Mouse (Mus musculus) intestine, embryonic 14.5 days (tissue): ENCODE results near the gene Mdc1. TPM values are rescaled to one million over a fixed set of nuclear protein-coding genes. Genes with fewer than 3 reads are reported as not detected.

Experiments
- ATAC-seq: fragments of 200-750 bp; cut with Nextera tagmentation; replicated peaks from 2 replicates; pipeline ENCODE4 v1.8.0; 2017; ENCODE audit warnings: low read depth, moderate number of reproducible peaks, moderate TSS enrichment, moderate library complexity; ENCODE audit not compliant: low FRiP score, low TSS enrichment
- DNase-seq: peaks from one replicate; pipeline ENCODE4 v3.0.0-alpha.2; 2018; ENCODE audit warnings: low spot score
- H3K27ac ChIP-seq: fragments of 300-500 bp; sonication (generic); 2 replicates; pipeline ENCODE4 v1.5.1; 2014; ENCODE audit warnings: low read depth, mild to moderate bottlenecking, control low read depth
- H3K27me3 ChIP-seq: fragments of 300-500 bp; sonication (generic); replicated peaks from 2 replicates; pipeline ENCODE4 v1.6.1; 2014; ENCODE audit warnings: low read length, control low read depth; ENCODE audit not compliant: control insufficient read depth, insufficient read depth
- H3K36me3 ChIP-seq: fragments of 300-500 bp; sonication (generic); 2 replicates; pipeline ENCODE4 v1.6.1; 2014; ENCODE audit warnings: low read length, control low read depth; ENCODE audit not compliant: control insufficient read depth, insufficient read depth
- H3K4me1 ChIP-seq: fragments of 300-500 bp; sonication (generic); replicated peaks from 2 replicates; pipeline ENCODE4 v1.6.1; 2014; ENCODE audit warnings: low read length, control low read depth, mixed read lengths; ENCODE audit not compliant: control insufficient read depth, insufficient read depth
- H3K4me2 ChIP-seq: fragments of 300-500 bp; sonication (generic); 2 replicates; pipeline ENCODE4 v1.6.1; 2014; ENCODE audit warnings: low read length
- H3K4me3 ChIP-seq: fragments of 300-500 bp; sonication (generic); 2 replicates; pipeline ENCODE4 v1.5.1; 2014; ENCODE audit warnings: low read depth, low read length, control low read depth, mixed read lengths
- H3K9ac ChIP-seq: fragments of 300-500 bp; sonication (generic); 2 replicates; pipeline ENCODE4 v1.6.1; 2014; ENCODE audit warnings: mild to moderate bottlenecking, low read length
- H3K9me3 ChIP-seq: fragments of 300-500 bp; sonication (generic); 2 replicates; pipeline ENCODE4 v1.6.1; 2016; ENCODE audit warnings: low read length, control low read depth; ENCODE audit not compliant: control insufficient read depth
- WGBS: fragments of 180-500 bp; shearing (Covaris S2); extraction: QIAGEN DNeasy Blood & Tissue Kit; methylation state at CpG from one replicate; pipeline ENCODE4 v1.1.7; 2014; 5-methylcytosine and 5-hydroxymethylcytosine counted together
- polyA plus RNA-seq: library from polyadenylated mRNA; unstranded; fragments of >200 nt; fragmentation: Nextera tagmentation; extraction: Ambion mirVana; gene quantifications from 2 replicates; pipeline ENCODE4 v1.2.1, GENCODE M21; 2014

The Mdc1 gene
- polyA plus RNA-seq, 1 experiment from 2014 or later = 16.6 TPM

- no peak overlapping the region for H3K27ac ChIP-seq
- H3K4me2 ChIP-seq = no peak overlapping the region
- no peak overlapping the region for H3K9ac ChIP-seq
- peaks cover 10% of the 10 kb centered on the region for H3K4me1 ChIP-seq
- no peak overlapping the region for H3K4me3 ChIP-seq
- no peak for ATAC-seq
- no peaks in the 10 kb centered on the region for H3K9me3 ChIP-seq
- DNase-seq = no peak
- no peaks in the 10 kb centered on the region for H3K27me3 ChIP-seq
- WGBS = 90% methylated on average over 11 of the region's 11 CpGs
- no peaks in the 10 kb centered on the region for H3K36me3 ChIP-seq
Observed at GRCm38 (mm10) chr17:35809395-35809794, 31.9 kb upstream of the Mdc1 start.

- ATAC-seq = no peak
- no peak overlapping the region for H3K4me3 ChIP-seq
- whole genome bisulfite sequencing = 80% methylated on average over 5 of the region's 5 CpGs
Observed at GRCm38 (mm10) chr17:35810900-35811648, 30.2 kb upstream of the Mdc1 start.

DNA sequence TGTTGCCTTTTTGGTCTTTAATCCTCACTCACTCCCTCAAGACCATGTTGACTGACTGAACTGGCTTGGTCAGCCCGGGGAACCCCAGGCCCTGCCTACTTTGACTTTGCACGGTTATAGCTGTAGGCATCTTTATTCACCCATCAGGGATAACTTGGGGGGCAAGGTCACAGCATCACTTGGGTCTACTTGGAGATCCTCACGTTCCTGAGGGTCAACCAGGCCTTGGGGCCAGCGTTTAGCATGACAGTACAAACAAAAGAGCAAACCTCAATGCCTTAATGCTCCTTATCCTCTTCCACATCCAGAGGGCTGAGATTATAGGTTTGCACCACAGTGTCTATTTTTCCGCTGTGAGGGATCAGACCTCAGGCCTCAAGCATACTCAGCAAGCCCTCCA lies 29.0 kb upstream of the Mdc1 start:
- no peaks in the 10 kb centered on the region for H3K27me3 ChIP-seq
- H3K27ac ChIP-seq = peak overlapping the region; percentile 72; the same call in 1 of the 2 replicates
- DNase-seq (no peak), ATAC-seq (no peak)
- H3K4me1 ChIP-seq = peaks cover 28% of the 10 kb centered on the region
- H3K9me3 ChIP-seq = no peaks in the 10 kb centered on the region
- no peaks in the 10 kb centered on the region for H3K36me3 ChIP-seq
- 80% methylated on average over 5 of the region's 5 CpGs for WGBS
- H3K4me2 ChIP-seq = no peak overlapping the region
- no peak overlapping the region for H3K4me3 ChIP-seq
- H3K9ac ChIP-seq = no peak overlapping the region

More at GRCm38 (mm10) chr17:35810900-35811648, 30.2 kb upstream of the Mdc1 start:
- H3K4me2 ChIP-seq = no peak overlapping the region
- no peaks in the 10 kb centered on the region for H3K36me3 ChIP-seq
- no peak overlapping the region for H3K9ac ChIP-seq
- H3K27me3 ChIP-seq = no peaks in the 10 kb centered on the region
- no peaks in the 10 kb centered on the region for H3K9me3 ChIP-seq
- H3K27ac ChIP-seq = no peak overlapping the region
- peaks cover 18% of the 10 kb centered on the region for H3K4me1 ChIP-seq
- DNase-seq = no peak

- no peak overlapping the region for H3K9ac ChIP-seq
- no peak for DNase-seq
- WGBS = 62% methylated on average over 6 of the region's 6 CpGs
- H3K4me2 ChIP-seq = no peak overlapping the region
- H3K4me1 ChIP-seq = peaks cover 31% of the 10 kb centered on the region
- no peak; the same call in 1 of the 2 replicates for ATAC-seq
- H3K36me3 ChIP-seq = no peaks in the 10 kb centered on the region
- H3K27me3 ChIP-seq = no peaks in the 10 kb centered on the region
- H3K4me3 ChIP-seq = no peak overlapping the region
- no peaks in the 10 kb centered on the region for H3K9me3 ChIP-seq
- peak overlapping the region; percentile 72 for H3K27ac ChIP-seq
Observed at GRCm38 (mm10) chr17:35812736-35813135, 28.6 kb upstream of the Mdc1 start.

DNA sequence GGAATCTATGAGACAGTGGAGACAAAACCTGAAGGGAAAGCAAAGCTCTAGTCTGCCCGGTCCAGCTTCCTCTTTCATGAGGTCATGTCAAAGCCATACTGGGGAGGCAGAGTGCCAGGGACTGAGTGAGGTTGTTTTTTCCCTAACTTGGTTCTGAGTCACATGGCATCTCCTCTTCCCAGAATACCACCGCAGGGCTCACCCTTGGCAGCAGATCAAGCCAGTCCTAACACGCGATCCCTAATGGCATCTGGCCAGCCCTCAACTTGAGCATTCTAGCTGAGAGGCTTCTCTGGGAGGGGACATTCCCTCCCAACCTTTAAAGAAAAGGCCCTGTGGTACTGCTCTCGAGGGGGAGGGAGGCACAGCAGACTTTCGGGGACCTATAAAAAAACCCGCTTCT lies 28.1 kb upstream of the Mdc1 start:
- peak overlapping the region; percentile 72 for H3K27ac ChIP-seq
- DNase-seq = no peak

DNA sequence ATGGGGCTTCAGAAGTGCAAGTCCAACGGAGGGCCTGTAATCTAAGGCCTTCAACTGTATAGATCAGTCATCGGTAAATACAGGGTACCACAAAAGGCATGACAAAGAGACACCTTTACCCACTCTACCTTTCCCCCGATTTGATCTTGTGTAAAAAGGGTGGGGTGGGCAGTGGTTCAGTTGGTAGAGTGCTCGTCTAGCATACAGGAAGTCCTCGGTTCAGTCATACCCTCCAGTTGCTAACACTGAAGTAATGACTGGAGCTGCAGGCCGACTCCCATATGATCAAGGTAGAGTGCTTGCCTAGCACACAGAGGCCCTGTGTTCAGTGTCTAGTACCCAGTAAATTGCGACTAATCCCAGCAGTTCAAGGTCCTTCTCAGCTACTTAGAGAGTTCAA lies 27.7 kb upstream of the Mdc1 start:
- Histone ChIP-seq H3K27ac (peak overlapping the region; percentile 72), H3K4me2 (no peak overlapping the region), H3K9me3 (no peaks in the 10 kb centered on the region), H3K27me3 (no peaks in the 10 kb centered on the region), H3K4me3 (no peak overlapping the region), H3K9ac (no peak overlapping the region), H3K4me1 (peaks cover 31% of the 10 kb centered on the region), H3K36me3 (no peaks in the 10 kb centered on the region)
- ATAC-seq = no peak; the same call in 1 of the 2 replicates
- WGBS = 70% methylated on average over 7 of the region's 7 CpGs
- no peak for DNase-seq

More for the DNA sequence above, 28.1 kb upstream of the Mdc1 start:
- 39% methylated on average over 7 of the region's 7 CpGs for WGBS
- H3K4me3 ChIP-seq = no peak overlapping the region
- H3K36me3 ChIP-seq = no peaks in the 10 kb centered on the region
- peak; percentile 10; the same call in 1 of the 2 replicates for ATAC-seq
- H3K9ac ChIP-seq = no peak overlapping the region
- no peaks in the 10 kb centered on the region for H3K9me3 ChIP-seq
- no peak overlapping the region for H3K4me2 ChIP-seq
- peaks cover 31% of the 10 kb centered on the region for H3K4me1 ChIP-seq
- H3K27me3 ChIP-seq = no peaks in the 10 kb centered on the region

GRCm38 (mm10) chr17:35814678-35815077 lies 26.6 kb upstream of the Mdc1 start:
- no peaks in the 10 kb centered on the region for H3K27me3 ChIP-seq
- peak overlapping the region; percentile 43 for H3K27ac ChIP-seq
- no peak overlapping the region for H3K9ac ChIP-seq
- no peaks in the 10 kb centered on the region for H3K9me3 ChIP-seq
- ATAC-seq = no peak
- H3K4me3 ChIP-seq = no peak overlapping the region
- WGBS = 22% methylated on average over 6 of the region's 6 CpGs
- H3K4me1 ChIP-seq = peaks cover 31% of the 10 kb centered on the region
- no peak overlapping the region for H3K4me2 ChIP-seq
- no peaks in the 10 kb centered on the region for H3K36me3 ChIP-seq
- no peak for DNase-seq

- DNase-seq (no peak), ATAC-seq (no peak)
- Histone ChIP-seq H3K4me1 (peaks cover 32% of the 10 kb centered on the region), H3K4me2 (no peak overlapping the region), H3K27ac (0 out of 2 replicates have a peak overlapping the region, but pooled peaks have one; percentile 12), H3K36me3 (no peaks in the 10 kb centered on the region), H3K9ac (no peak overlapping the region), H3K27me3 (no peaks in the 10 kb centered on the region), H3K9me3 (no peaks in the 10 kb centered on the region), H3K4me3 (no peak overlapping the region)
- WGBS = 57% methylated on average over 7 of the region's 7 CpGs
Observed at GRCm38 (mm10) chr17:35815836-35816235, 25.5 kb upstream of the Mdc1 start.

GRCm38 (mm10) chr17:35816686-35817085 lies 24.6 kb upstream of the Mdc1 start:
- Histone ChIP-seq H3K4me2 (no peak overlapping the region), H3K27me3 (no peaks in the 10 kb centered on the region), H3K9me3 (no peaks in the 10 kb centered on the region), H3K36me3 (no peaks in the 10 kb centered on the region), H3K4me3 (no peak overlapping the region), H3K9ac (no peak overlapping the region), H3K27ac (no peak overlapping the region), H3K4me1 (peaks cover 37% of the 10 kb centered on the region)
- 49% methylated on average over 10 of the region's 14 CpGs for WGBS
- ATAC-seq = no peak
- no peak for DNase-seq
